Mouse (Mus musculus) forebrain, embryonic 10.5 days (tissue): ENCODE results near the gene Dll3. TPM values are rescaled to one million over a fixed set of nuclear protein-coding genes. Genes with fewer than 3 reads are reported as not detected.

Source experiments
- DNase-seq: peaks from one replicate; pipeline ENCODE4 v3.0.0-alpha.2; 2017; ENCODE audit warnings: low spot score; ENCODE audit errors: extremely low spot score
- H3K27ac ChIP-seq: fragments of 300-500 bp; sonication (generic); 2 replicates; pipeline ENCODE4 v1.5.1; 2016; ENCODE audit warnings: mild to moderate bottlenecking
- H3K27me3 ChIP-seq: fragments of 300-500 bp; sonication (generic); 2 replicates; pipeline ENCODE4 v1.6.1; 2016; ENCODE audit warnings: mild to moderate bottlenecking; ENCODE audit not compliant: poor library complexity, severe bottlenecking
- H3K36me3 ChIP-seq: fragments of 300-500 bp; sonication (generic); replicated peaks from 2 replicates; pipeline ENCODE4 v1.6.1; 2016; ENCODE audit warnings: mild to moderate bottlenecking, moderate library complexity
- H3K4me1 ChIP-seq: fragments of 300-500 bp; sonication (generic); 2 replicates; pipeline ENCODE4 v1.6.1; 2016
- H3K4me3 ChIP-seq: fragments of 300-500 bp; sonication (generic); 2 replicates; pipeline ENCODE4 v1.5.1; 2016; ENCODE audit warnings: mild to moderate bottlenecking, moderate library complexity
- H3K9me3 ChIP-seq: fragments of 300-500 bp; sonication (generic); 2 replicates; pipeline ENCODE4 v1.6.1; 2016; ENCODE audit warnings: mild to moderate bottlenecking, moderate library complexity
- WGBS: fragments of 180-500 bp; shearing (Covaris S2); methylation state at CpG from one replicate; pipeline ENCODE4 v1.1.7; 2016; 5-methylcytosine and 5-hydroxymethylcytosine counted together
- polyA plus RNA-seq: library from polyadenylated mRNA; unstranded; fragments of >200 nt; fragmentation: Nextera tagmentation; extraction: Ambion mirVana; gene quantifications from 2 replicates; pipeline ENCODE4 v1.2.1, GENCODE M21; 2016

Dll3 gene
- polyA plus RNA-seq, 1 experiment from 2014 or later, result 13.7 TPM

DNA sequence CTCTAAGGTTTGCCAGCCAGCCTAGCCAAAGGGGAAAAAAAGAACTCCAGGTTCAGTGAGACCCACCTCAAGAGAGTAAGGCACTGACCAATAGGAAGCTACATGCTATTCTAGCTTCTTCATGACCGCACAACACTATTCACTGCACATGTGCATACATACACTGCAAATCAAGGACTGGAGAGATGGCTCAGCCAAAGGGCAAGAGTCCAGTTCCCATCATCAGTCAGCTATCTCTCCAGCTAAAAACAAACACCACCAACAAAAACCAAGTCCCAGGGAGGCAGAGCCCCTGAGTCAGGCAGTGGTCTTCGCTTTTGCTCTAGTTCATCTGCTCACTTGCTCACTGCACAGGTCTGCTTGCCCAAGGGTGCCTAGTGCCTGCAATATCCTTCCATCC is 26.2 kb upstream of the Dll3 start:
- H3K36me3 ChIP-seq, result peaks cover 100% of the 10 kb centered on the region
- H3K9me3 ChIP-seq, result no peaks in the 10 kb centered on the region
- WGBS, result 98% methylated on average over 2 of the region's 2 CpGs
- H3K4me1 ChIP-seq, result no peaks in the 10 kb centered on the region
- H3K27me3 ChIP-seq, result no peaks in the 10 kb centered on the region
- no peak overlapping the region for H3K4me3 ChIP-seq
- H3K27ac ChIP-seq, result no peak overlapping the region
- no peak for DNase-seq

DNA sequence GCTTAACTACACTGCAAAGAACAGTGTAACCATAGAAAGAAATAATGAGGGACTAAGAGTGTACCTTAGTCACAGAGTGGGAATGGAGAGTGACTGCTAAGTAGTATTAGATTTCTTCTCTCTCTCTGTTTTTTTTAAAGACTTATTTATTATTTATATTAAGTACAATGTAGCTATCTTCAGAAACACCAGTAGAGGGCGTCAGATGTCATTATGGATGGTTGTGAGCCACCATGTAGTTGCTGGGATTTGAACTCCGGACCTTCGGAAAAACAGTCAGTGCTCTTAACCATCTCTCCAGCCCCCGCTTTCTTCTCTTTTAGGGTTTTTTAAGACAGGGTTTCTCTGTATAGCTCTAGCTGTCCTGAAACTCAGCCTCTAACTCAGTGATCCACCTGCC is 24.4 kb upstream of the Dll3 start:
- H3K27ac ChIP-seq, result no peak overlapping the region
- WGBS, result 79% methylated on average over 4 of the region's 4 CpGs
- no peaks in the 10 kb centered on the region for H3K4me1 ChIP-seq
- H3K4me3 ChIP-seq, result no peak overlapping the region
- H3K36me3 ChIP-seq, result peaks cover 100% of the 10 kb centered on the region
- no peak for DNase-seq
- H3K27me3 ChIP-seq, result no peaks in the 10 kb centered on the region
- no peaks in the 10 kb centered on the region for H3K9me3 ChIP-seq

DNA sequence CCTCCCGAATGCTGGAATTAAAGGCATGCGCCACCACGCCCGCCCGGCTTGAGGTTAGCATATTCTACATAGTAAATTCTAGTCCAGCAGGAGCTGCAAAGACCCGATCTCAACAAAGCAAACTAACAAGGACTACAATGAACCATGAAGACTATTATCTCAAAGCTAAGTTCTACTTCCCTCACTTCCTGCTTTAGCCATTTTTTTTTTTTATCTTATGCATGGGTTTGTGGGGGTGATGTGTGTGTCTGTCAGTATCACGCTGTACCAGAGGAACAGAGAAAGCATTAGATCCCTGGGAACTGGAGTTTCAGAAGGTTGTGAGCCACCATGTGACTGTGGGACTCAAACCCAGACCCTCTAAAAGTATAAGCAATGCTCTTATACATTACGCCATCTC is 23.3 kb upstream of the Dll3 start:
- no peaks in the 10 kb centered on the region for H3K9me3 ChIP-seq
- H3K4me1 ChIP-seq, result no peaks in the 10 kb centered on the region
- no peak overlapping the region for H3K27ac ChIP-seq
- H3K4me3 ChIP-seq, result no peak overlapping the region
- no peaks in the 10 kb centered on the region for H3K27me3 ChIP-seq
- WGBS, result 91% methylated on average over 8 of the region's 8 CpGs
- peaks cover 100% of the 10 kb centered on the region for H3K36me3 ChIP-seq
- DNase-seq, result no peak

DNA sequence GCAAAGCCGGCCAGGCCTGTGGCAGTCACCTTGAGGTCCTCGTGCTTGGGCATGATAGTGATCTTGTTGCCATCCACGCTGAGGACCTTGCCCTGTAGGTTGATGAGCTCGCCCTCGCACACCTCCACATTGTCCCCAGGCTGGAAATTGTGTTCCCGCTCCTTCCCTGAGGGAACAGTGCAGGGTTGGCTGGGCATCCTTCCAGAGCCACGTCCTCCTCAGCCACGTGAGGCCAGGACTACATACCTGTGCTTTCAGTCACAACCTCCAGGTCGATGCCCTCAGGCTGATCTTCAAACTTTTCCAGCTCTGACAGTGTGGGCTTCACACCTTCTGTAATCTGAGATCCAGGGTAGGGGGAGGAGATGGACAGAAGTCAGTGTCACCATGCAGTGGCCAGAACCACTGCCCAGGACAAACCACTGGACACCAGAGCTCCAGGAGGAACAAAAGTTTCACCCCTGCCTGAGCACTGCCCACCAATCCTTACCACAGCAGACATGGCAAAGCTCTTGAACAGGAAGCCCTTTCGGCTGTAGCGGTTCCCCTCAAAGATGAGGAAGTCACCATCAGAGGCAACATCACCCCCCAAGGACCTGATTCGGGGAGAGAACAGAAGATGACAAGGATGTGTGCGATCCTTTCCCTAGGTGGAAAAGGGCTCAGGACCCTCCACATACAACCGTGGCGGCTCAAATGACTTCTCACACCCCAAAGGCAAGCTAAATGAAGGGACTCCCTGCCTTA is 20.1 kb upstream of the Dll3 start:
- 95% methylated on average over 15 of the region's 15 CpGs for WGBS

DNA sequence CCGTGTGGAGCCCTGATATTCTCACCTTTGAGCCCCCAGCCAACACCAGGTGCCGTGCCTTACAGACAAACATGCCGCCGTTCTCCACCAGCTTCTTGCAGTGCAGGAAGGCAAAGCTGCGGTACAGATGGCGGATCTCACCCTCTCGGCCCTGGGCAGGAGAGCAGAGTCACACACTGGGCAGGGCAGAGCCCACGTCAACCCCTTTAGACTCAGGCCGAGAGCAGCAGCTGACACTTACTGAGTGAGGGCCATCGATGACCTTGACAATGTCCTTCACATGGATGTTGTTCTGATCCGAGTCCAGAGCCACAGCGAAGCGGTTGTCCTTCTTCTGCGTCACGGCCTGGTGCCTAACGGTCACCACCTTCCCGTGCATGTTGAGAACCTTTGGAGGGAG is 16.7 kb upstream of the Dll3 start:
- H3K27ac ChIP-seq, result no peak overlapping the region
- 95% methylated on average over 17 of the region's 17 CpGs for WGBS
- H3K4me1 ChIP-seq, result no peaks in the 10 kb centered on the region
- H3K36me3 ChIP-seq, result peaks cover 99% of the 10 kb centered on the region
- no peak overlapping the region for H3K4me3 ChIP-seq
- no peaks in the 10 kb centered on the region for H3K9me3 ChIP-seq
- DNase-seq, result no peak
- no peaks in the 10 kb centered on the region for H3K27me3 ChIP-seq

More for the DNA sequence above, 20.1 kb upstream of the Dll3 start:
- no peak for DNase-seq
- Histone ChIP-seq H3K9me3 (no peaks in the 10 kb centered on the region), H3K36me3 (peaks cover 100% of the 10 kb centered on the region), H3K27me3 (no peaks in the 10 kb centered on the region), H3K27ac (no peak overlapping the region), H3K4me1 (no peaks in the 10 kb centered on the region), H3K4me3 (no peak overlapping the region)

DNA sequence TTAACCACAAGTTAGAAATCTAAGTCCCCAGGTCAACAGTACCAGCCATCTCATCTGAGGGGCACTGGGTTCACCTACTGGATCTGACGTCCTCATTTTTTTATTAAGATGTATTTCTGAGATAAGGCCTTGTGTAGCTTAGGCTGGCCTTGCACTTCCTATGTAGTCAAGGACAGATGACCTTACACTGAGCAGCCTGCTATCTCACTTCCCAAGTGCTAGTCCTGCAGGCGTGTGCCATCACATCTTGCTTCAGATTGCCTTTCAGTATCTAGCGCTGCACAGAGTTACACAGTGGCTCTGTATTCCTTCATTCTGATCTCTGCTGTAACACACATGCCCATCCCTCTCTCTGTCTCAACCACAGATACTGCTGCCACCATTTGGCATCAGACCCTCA is 16.0 kb upstream of the Dll3 start:
- Histone ChIP-seq H3K4me3 (no peak overlapping the region), H3K27ac (no peak overlapping the region), H3K4me1 (no peaks in the 10 kb centered on the region), H3K27me3 (no peaks in the 10 kb centered on the region), H3K36me3 (peaks cover 92% of the 10 kb centered on the region), H3K9me3 (no peaks in the 10 kb centered on the region)
- DNase-seq, result no peak
- 92% methylated on average over 3 of the region's 3 CpGs for WGBS

DNA sequence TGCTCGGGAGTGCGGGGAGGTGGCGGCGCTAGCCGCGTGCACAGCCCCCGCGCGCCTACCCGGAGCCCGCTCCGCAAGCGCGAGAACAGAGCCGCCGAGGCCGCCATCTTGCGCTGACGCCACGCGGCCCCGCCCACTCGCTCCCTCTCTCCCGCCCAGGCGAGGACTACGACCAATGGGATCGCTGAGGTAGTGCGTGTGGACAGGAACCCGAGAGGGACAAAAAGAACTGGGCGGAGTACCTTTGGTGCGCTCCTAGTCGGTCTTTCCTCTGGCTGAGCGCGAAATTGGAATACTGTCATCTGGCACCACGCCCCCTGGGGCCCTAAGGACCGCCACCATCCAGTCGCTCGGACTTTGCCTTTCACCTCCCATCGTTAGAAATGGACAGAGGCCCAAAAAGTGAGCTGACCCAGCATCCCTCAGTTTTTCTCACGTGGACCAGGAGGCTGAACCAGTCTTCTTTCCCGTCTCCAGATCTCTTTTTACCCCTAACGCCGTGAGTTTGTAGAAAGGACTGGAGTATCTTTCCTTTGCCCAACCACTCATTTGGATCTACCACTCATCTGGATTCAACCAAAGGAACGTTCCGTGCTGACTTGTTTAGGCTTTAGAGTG is 10.0 kb upstream of the Dll3 start, which contains the start of gene Timm50:
Gene Timm50 (minus strand): TSS at position 147 of the 618 bp plus-strand sequence.
- Histone ChIP-seq H3K27ac (peak within 1 kb of the TSS; percentile 94), H3K27me3 (no peaks in the 10 kb centered on the region), H3K9me3 (no peaks in the 10 kb centered on the region), H3K36me3 (peaks cover 70% of the 10 kb centered on the region), H3K4me3 (peak within 1 kb of the TSS; percentile 67), H3K4me1 (peaks cover 26% of the 10 kb centered on the region)
- DNase-seq, result peak; percentile 94
- under 1% methylated on average over 45 of the region's 45 CpGs for WGBS

DNA sequence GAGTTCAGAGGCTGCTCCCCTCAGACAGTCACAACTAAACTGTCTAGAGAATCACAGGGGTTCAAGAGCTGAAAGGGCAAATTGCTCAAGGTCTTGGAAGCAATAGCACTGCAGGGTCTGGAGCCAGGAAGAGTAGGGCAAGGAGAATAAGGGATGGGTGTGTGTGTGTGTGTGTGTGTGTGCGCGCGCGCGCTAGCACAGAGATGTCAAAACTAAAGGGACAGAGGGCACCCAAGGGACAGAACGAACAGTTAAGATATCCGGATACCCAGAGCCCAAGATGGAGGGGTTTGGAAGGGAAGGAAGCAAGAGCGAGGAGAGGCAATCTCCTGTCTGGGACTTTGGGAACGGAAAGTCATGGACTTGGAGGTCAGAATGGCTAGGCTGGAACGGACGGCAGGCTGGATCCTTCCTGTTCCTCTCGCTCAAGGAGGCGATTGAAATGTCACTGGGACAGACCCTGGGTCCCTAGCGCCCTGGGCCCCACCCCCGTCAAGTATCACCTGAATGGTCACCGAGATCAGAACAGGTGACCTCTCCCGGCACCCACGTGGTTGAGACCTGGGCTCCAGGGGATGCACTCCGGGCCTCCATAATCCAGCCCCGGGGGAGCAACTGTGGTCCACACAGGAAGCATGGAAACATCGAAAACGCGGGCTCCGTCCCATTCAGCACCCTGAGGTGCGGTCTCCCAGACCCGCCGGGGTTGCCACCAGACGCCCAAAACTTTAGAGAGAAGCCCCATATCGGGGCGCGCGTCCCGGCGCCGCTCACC is 9.3 kb upstream of the Dll3 start:
- H3K27me3 ChIP-seq, result no peaks in the 10 kb centered on the region
- H3K27ac ChIP-seq, result peak overlapping the region; percentile 94
- no peak for DNase-seq
- H3K4me3 ChIP-seq, result peak overlapping the region; percentile 67
- peaks cover 70% of the 10 kb centered on the region for H3K36me3 ChIP-seq
- H3K4me1 ChIP-seq, result peaks cover 26% of the 10 kb centered on the region
- 6% methylated on average over 35 of the region's 35 CpGs for WGBS
- H3K9me3 ChIP-seq, result no peaks in the 10 kb centered on the region

DNA sequence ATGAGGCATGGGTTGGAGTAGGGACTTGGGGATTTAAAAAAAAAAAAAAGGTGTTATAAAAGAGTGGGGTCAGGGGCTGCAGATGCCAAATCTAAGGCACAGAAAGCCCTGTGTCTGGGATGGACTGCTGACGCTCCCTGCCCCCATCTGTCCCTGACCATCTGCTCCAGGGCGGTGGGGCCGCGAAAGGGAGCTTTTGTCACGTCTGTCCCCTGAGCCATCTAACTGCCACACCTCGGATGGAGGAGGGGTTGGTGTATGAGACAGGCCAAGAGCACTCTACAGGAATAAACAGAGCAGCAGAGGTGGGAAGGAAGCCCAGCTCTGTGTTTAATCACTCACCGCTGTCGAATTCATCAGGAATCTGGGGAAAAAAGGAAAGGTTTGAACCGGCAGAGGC is 7.7 kb upstream of the Dll3 start:
- Histone ChIP-seq H3K27me3 (no peaks in the 10 kb centered on the region), H3K36me3 (peaks cover 70% of the 10 kb centered on the region), H3K9me3 (no peaks in the 10 kb centered on the region), H3K4me3 (peak overlapping the region; percentile 67), H3K4me1 (peaks cover 26% of the 10 kb centered on the region), H3K27ac (peak overlapping the region; percentile 94; the same call in 1 of the 2 replicates)
- no peak for DNase-seq
- 69% methylated on average over 9 of the region's 9 CpGs for WGBS

DNA sequence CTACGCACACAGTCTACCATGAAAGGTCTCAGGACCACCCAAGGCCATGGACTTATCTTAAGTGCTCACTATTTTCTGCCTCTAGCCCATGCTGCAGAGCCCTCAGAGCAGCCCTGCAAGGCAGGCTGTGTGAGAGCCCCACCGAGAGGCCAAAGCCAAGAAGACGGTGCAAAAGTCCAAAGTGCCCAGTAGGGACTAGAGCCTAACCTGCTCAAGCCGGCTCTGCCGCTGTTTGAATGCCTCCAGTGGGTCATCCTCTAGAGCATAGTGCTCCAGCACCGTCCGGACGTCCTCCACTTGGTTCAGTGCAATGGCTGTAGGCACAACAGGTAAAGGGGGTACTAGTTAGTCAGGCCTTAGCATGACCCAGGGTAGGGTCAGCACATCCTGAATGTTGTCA is 4.2 kb upstream of the Dll3 start:
- DNase-seq, result no peak
- Histone ChIP-seq H3K4me1 (peaks cover 39% of the 10 kb centered on the region), H3K9me3 (no peaks in the 10 kb centered on the region), H3K36me3 (peaks cover 62% of the 10 kb centered on the region), H3K27me3 (peaks cover 22% of the 10 kb centered on the region), H3K27ac (no peak overlapping the region), H3K4me3 (no peak overlapping the region)
- 93% methylated on average over 8 of the region's 8 CpGs for whole genome bisulfite sequencing

DNA sequence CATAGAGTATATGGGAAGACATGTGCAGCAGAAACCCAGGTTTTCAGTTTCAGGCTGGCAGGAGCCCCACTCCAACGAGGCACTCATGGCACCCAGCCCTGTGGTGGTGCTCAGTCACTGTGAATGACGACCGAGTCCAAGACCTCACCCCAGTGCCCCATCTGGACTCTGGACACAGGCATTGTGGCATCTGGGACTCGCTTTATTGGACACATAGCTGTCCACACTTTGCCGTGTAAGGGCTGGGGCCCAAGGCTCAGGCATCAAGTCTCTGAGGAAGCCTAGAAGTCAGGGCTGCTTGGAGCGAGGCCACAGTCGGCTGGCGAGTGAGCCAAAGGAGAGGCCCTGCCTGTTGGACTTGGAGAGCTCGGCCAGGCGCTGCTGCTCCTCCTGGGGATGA is 3.6 kb upstream of the Dll3 start:
- H3K4me3 ChIP-seq, result no peak overlapping the region
- H3K36me3 ChIP-seq, result peaks cover 61% of the 10 kb centered on the region
- H3K27me3 ChIP-seq, result peaks cover 28% of the 10 kb centered on the region
- no peak overlapping the region for H3K27ac ChIP-seq
- WGBS, result 94% methylated on average over 10 of the region's 10 CpGs
- no peaks in the 10 kb centered on the region for H3K9me3 ChIP-seq
- peaks cover 37% of the 10 kb centered on the region for H3K4me1 ChIP-seq
- DNase-seq, result no peak

DNA sequence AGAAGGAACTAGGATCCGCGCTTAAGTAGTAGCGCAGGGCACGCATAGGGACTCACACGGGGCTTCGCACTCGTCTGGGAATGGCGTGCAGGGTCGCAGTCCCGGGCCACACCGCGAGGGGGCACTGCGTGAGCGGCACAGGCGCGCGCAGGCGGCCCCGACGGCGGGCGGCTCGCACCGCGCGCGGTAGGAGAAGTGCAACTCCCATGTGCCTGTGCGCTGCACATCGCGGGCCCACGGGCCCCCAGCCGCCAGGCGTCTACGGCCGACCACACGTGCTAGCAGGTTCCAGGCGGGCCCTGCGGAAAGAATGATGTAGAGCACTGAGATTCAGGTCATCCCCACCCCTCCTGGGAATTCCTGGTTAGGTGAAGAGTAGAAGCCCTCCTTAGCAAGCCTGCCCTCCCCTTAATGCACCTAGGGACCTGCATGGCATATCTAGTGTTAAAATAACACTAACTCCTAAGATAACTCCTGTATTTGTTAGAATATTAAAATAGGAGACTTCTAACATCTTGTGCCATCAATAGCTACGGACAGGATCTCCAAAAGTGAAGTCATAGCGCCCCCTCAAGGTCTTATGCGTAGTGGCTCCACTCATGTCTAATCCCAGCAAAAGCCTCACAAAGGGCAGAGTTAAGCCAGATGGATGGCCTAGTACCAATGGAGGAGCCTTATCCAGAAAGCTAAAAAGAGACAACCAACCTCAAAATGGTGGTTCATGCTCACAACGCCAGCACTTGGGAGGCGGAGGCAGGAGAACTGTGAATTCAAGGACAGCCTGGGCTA is 3.0 kb downstream of the Dll3 start:
- Histone ChIP-seq H3K27me3 (peaks cover 94% of the 10 kb centered on the region), H3K27ac (peak overlapping the region; percentile 66), H3K36me3 (peaks cover 4% of the 10 kb centered on the region; the same call in 1 of the 2 replicates), H3K4me3 (peak overlapping the region; percentile 49), H3K9me3 (no peaks in the 10 kb centered on the region), H3K4me1 (peaks cover 46% of the 10 kb centered on the region)
- peak; percentile 63 for DNase-seq
- WGBS, result 8% methylated on average over 43 of the region's 43 CpGs
